Mouse (Mus musculus) kidney, embryonic 16.5 days (tissue): Measurements from ENCODE around the gene Xdh. TPM values are rescaled to one million over a fixed set of nuclear protein-coding genes. Genes with fewer than 3 reads are reported as not detected.

Experiments used
- ATAC-seq: fragments of 200-750 bp; cut with Nextera tagmentation; 2 replicates; pipeline ENCODE4 v1.8.0; 2017; ENCODE audit warnings: moderate TSS enrichment; ENCODE audit not compliant: low FRiP score, low TSS enrichment
- H3K27ac ChIP-seq: fragments of 300-500 bp; sonication (generic); 2 replicates; pipeline ENCODE4 v1.5.1; 2014; ENCODE audit warnings: low read length
- H3K27me3 ChIP-seq: fragments of 300-500 bp; sonication (generic); 2 replicates; pipeline ENCODE4 v1.6.1; 2014; ENCODE audit warnings: low read length, control low read depth, mixed read lengths; ENCODE audit not compliant: insufficient read depth
- H3K36me3 ChIP-seq: fragments of 300-500 bp; sonication (generic); 2 replicates; pipeline ENCODE4 v1.6.1; 2014; ENCODE audit warnings: low read length, control low read depth, mixed read lengths; ENCODE audit not compliant: insufficient read depth
- H3K4me1 ChIP-seq: fragments of 300-500 bp; sonication (generic); 2 replicates; pipeline ENCODE4 v1.6.1; 2014; ENCODE audit warnings: low read length, control low read depth, mixed read lengths; ENCODE audit not compliant: insufficient read depth
- H3K4me2 ChIP-seq: fragments of 300-500 bp; sonication (generic); replicated peaks from 2 replicates; pipeline ENCODE4 v1.6.1; 2014; ENCODE audit warnings: low read depth, low read length
- H3K4me3 ChIP-seq: fragments of 300-500 bp; sonication (generic); 2 replicates; pipeline ENCODE4 v1.5.1; 2014; ENCODE audit warnings: mild to moderate bottlenecking, low read length
- H3K9ac ChIP-seq: fragments of 300-500 bp; sonication (generic); replicated peaks from 2 replicates; pipeline ENCODE4 v1.6.1; 2014; ENCODE audit warnings: low read length
- H3K9me3 ChIP-seq: fragments of 300-500 bp; sonication (generic); 2 replicates; pipeline ENCODE4 v1.6.1; 2016; ENCODE audit warnings: low read length, control low read depth
- WGBS: fragments of 180-500 bp; shearing (Covaris S2); extraction: QIAGEN DNeasy Blood & Tissue Kit; methylation state at CpG from one replicate; pipeline ENCODE4 v1.1.7; 2014; 5-methylcytosine and 5-hydroxymethylcytosine counted together
- polyA plus RNA-seq: library from polyadenylated mRNA; unstranded; fragments of >200 nt; fragmentation: Nextera tagmentation; extraction: Ambion mirVana; gene quantifications from 2 replicates; pipeline ENCODE4 v1.2.1, GENCODE M21; 2015

Gene Xdh
- polyA plus RNA-seq, 1 experiment from 2014 or later, result 2.3 TPM

- H3K9ac ChIP-seq, result no peak overlapping the region
- WGBS, result 53% methylated on average over 3 of the region's 3 CpGs
- H3K4me3 ChIP-seq, result no peak overlapping the region
- H3K27ac ChIP-seq, result 0 out of 2 replicates have a peak overlapping the region, but pooled peaks have one; percentile 29
- H3K9me3 ChIP-seq, result no peaks in the 10 kb centered on the region
- no peaks in the 10 kb centered on the region for H3K36me3 ChIP-seq
- ATAC-seq, result peak; percentile 54; the same call in 1 of the 2 replicates
- no peak overlapping the region for H3K4me2 ChIP-seq
- H3K4me1 ChIP-seq, result peaks cover 6% of the 10 kb centered on the region
- no peaks in the 10 kb centered on the region for H3K27me3 ChIP-seq
These were observed 20.5 kb upstream of the Xdh start for GRCm38 (mm10) chr17:73970361-73971027.

GRCm38 (mm10) chr17:73964856-73965255 is 14.9 kb upstream of the Xdh start:
- H3K27me3 ChIP-seq, result no peaks in the 10 kb centered on the region
- no peak overlapping the region for H3K9ac ChIP-seq
- no peak overlapping the region for H3K4me3 ChIP-seq
- H3K36me3 ChIP-seq, result no peaks in the 10 kb centered on the region
- 88% methylated on average over 9 of the region's 9 CpGs for WGBS
- no peak for ATAC-seq
- H3K4me2 ChIP-seq, result no peak overlapping the region
- no peaks in the 10 kb centered on the region for H3K4me1 ChIP-seq
- no peaks in the 10 kb centered on the region for H3K9me3 ChIP-seq
- no peak overlapping the region for H3K27ac ChIP-seq

- H3K9me3 ChIP-seq, result no peaks in the 10 kb centered on the region
- 56% methylated on average over 2 of the region's 2 CpGs for WGBS
- no peak for ATAC-seq
These were observed 12.6 kb upstream of the Xdh start for GRCm38 (mm10) chr17:73962628-73963043.

GRCm38 (mm10) chr17:73961801-73962403 is 11.9 kb upstream of the Xdh start:
- no peak overlapping the region for H3K27ac ChIP-seq
- 96% methylated on average over 1 of the region's 1 CpGs for WGBS
- ATAC-seq, result no peak

More at GRCm38 (mm10) chr17:73962628-73963043, 12.6 kb upstream of the Xdh start:
- Histone ChIP-seq H3K9ac (no peak overlapping the region), H3K4me3 (no peak overlapping the region), H3K36me3 (no peaks in the 10 kb centered on the region), H3K27ac (no peak overlapping the region; the same call in none of the 2 replicates), H3K27me3 (no peaks in the 10 kb centered on the region), H3K4me1 (no peaks in the 10 kb centered on the region), H3K4me2 (no peak overlapping the region)

GRCm38 (mm10) chr17:73960745-73961144 is 10.7 kb upstream of the Xdh start:
- H3K4me1 ChIP-seq, result no peaks in the 10 kb centered on the region
- no peaks in the 10 kb centered on the region for H3K9me3 ChIP-seq
- WGBS, result 86% methylated on average over 4 of the region's 4 CpGs
- no peak overlapping the region for H3K4me2 ChIP-seq
- ATAC-seq, result no peak
- no peaks in the 10 kb centered on the region for H3K27me3 ChIP-seq
- no peak overlapping the region for H3K9ac ChIP-seq
- H3K36me3 ChIP-seq, result no peaks in the 10 kb centered on the region
- no peak overlapping the region for H3K4me3 ChIP-seq
- H3K27ac ChIP-seq, result no peak overlapping the region

More at GRCm38 (mm10) chr17:73961801-73962403, 11.9 kb upstream of the Xdh start:
- Histone ChIP-seq H3K9ac (no peak overlapping the region), H3K9me3 (no peaks in the 10 kb centered on the region), H3K27me3 (no peaks in the 10 kb centered on the region), H3K4me1 (no peaks in the 10 kb centered on the region), H3K4me2 (no peak overlapping the region), H3K36me3 (no peaks in the 10 kb centered on the region), H3K4me3 (no peak overlapping the region)

- no peaks in the 10 kb centered on the region for H3K27me3 ChIP-seq
- H3K4me2 ChIP-seq, result no peak overlapping the region
- no peaks in the 10 kb centered on the region for H3K36me3 ChIP-seq
- WGBS, result 71% methylated on average over 4 of the region's 4 CpGs
- no peaks in the 10 kb centered on the region for H3K9me3 ChIP-seq
- H3K4me3 ChIP-seq, result no peak overlapping the region
- ATAC-seq, result no peak
- no peak overlapping the region for H3K9ac ChIP-seq
- H3K4me1 ChIP-seq, result peaks cover 5% of the 10 kb centered on the region
- no peak overlapping the region for H3K27ac ChIP-seq
These were observed 2.1 kb upstream of the Xdh start for GRCm38 (mm10) chr17:73952103-73952521.

GRCm38 (mm10) chr17:73950970-73951369 is 974 bp upstream of the Xdh start:
- WGBS, result 80% methylated on average over 5 of the region's 5 CpGs
- ATAC-seq, result no peak
- no peaks in the 10 kb centered on the region for H3K36me3 ChIP-seq
- no peak overlapping the region for H3K27ac ChIP-seq
- peaks cover 5% of the 10 kb centered on the region for H3K4me1 ChIP-seq
- no peak overlapping the region for H3K9ac ChIP-seq
- no peaks in the 10 kb centered on the region for H3K9me3 ChIP-seq
- H3K4me3 ChIP-seq, result no peak overlapping the region
- no peak overlapping the region for H3K4me2 ChIP-seq
- no peaks in the 10 kb centered on the region for H3K27me3 ChIP-seq

- Histone ChIP-seq H3K4me2 (peak overlapping the region; percentile 26; the same call in 1 of the 2 replicates), H3K4me3 (no peak overlapping the region)
- 56% methylated on average over 4 of the region's 4 CpGs for WGBS
These were observed 498 bp downstream of the Xdh start for GRCm38 (mm10) chr17:73949498-73949897.

GRCm38 (mm10) chr17:73948801-73949200 is 1.2 kb downstream of the Xdh start:
- Histone ChIP-seq H3K4me2 (no peak overlapping the region), H3K27me3 (no peaks in the 10 kb centered on the region), H3K9ac (no peak overlapping the region), H3K27ac (no peak overlapping the region), H3K9me3 (no peaks in the 10 kb centered on the region), H3K4me1 (peaks cover 5% of the 10 kb centered on the region), H3K4me3 (no peak overlapping the region), H3K36me3 (no peaks in the 10 kb centered on the region)
- WGBS, result 65% methylated on average over 2 of the region's 2 CpGs
- no peak for ATAC-seq

More at GRCm38 (mm10) chr17:73949498-73949897, 498 bp downstream of the Xdh start:
- ATAC-seq, result peak; percentile 69
- H3K27me3 ChIP-seq, result no peaks in the 10 kb centered on the region
- no peaks in the 10 kb centered on the region for H3K9me3 ChIP-seq
- H3K9ac ChIP-seq, result no peak overlapping the region
- H3K4me1 ChIP-seq, result peaks cover 5% of the 10 kb centered on the region
- H3K27ac ChIP-seq, result no peak overlapping the region
- no peaks in the 10 kb centered on the region for H3K36me3 ChIP-seq

- Histone ChIP-seq H3K4me3 (no peak overlapping the region), H3K27ac (no peak overlapping the region), H3K27me3 (no peaks in the 10 kb centered on the region), H3K4me1 (peaks cover 5% of the 10 kb centered on the region), H3K36me3 (no peaks in the 10 kb centered on the region), H3K9me3 (no peaks in the 10 kb centered on the region), H3K9ac (no peak overlapping the region), H3K4me2 (no peak overlapping the region)
- 65% methylated on average over 3 of the region's 3 CpGs for WGBS
- ATAC-seq, result no peak
These were observed 2.0 kb downstream of the Xdh start for GRCm38 (mm10) chr17:73948039-73948438.
